Mouse (Mus musculus) embryonic facial prominence, embryonic 14.5 days (tissue): ENCODE results near the gene 4933411K16Rik. TPM values are rescaled to one million over a fixed set of nuclear protein-coding genes. Genes with fewer than 3 reads are reported as not detected.

Experiments used
- ATAC-seq: fragments of 200-750 bp; cut with Nextera tagmentation; 2 replicates; pipeline ENCODE4 v1.8.0; 2017; ENCODE audit warnings: low read depth, moderate number of reproducible peaks, moderate TSS enrichment
- DNase-seq: peaks from one replicate; pipeline ENCODE4 v3.0.0-alpha.2; 2015; ENCODE audit warnings: low spot score
- H3K27ac ChIP-seq: fragments of 300-500 bp; sonication (generic); replicated peaks from 2 replicates; pipeline ENCODE4 v1.5.1; 2014; ENCODE audit warnings: low read depth, mild to moderate bottlenecking, low read length, moderate library complexity
- H3K27me3 ChIP-seq: fragments of 300-500 bp; sonication (generic); replicated peaks from 2 replicates; pipeline ENCODE4 v1.6.1; 2014; ENCODE audit warnings: low read length; ENCODE audit not compliant: control insufficient read depth, insufficient read depth
- H3K36me3 ChIP-seq: fragments of 300-500 bp; sonication (generic); 2 replicates; pipeline ENCODE4 v1.6.1; 2014; ENCODE audit warnings: low read length, mixed read lengths; ENCODE audit not compliant: control insufficient read depth, insufficient read depth
- H3K4me1 ChIP-seq: fragments of 300-500 bp; sonication (generic); 2 replicates; pipeline ENCODE4 v1.6.1; 2014; ENCODE audit warnings: antibody characterized with exemption, low read length; ENCODE audit not compliant: control insufficient read depth, insufficient read depth
- H3K4me2 ChIP-seq: fragments of 300-500 bp; sonication (generic); 2 replicates; pipeline ENCODE4 v1.6.1; 2014; ENCODE audit warnings: low read depth, mild to moderate bottlenecking, low read length, moderate library complexity, mixed read lengths
- H3K4me3 ChIP-seq: fragments of 300-500 bp; sonication (generic); 2 replicates; pipeline ENCODE4 v1.5.1; 2014; ENCODE audit warnings: low read depth, mild to moderate bottlenecking, low read length
- H3K9ac ChIP-seq: fragments of 300-500 bp; sonication (generic); 2 replicates; pipeline ENCODE4 v1.6.1; 2014; ENCODE audit warnings: low read depth, mild to moderate bottlenecking, low read length, moderate library complexity, mixed read lengths
- H3K9me3 ChIP-seq: fragments of 300-500 bp; sonication (generic); 2 replicates; pipeline ENCODE4 v1.6.1; 2016; ENCODE audit warnings: low read length; ENCODE audit not compliant: control insufficient read depth
- WGBS: fragments of 180-500 bp; shearing (Covaris S2); extraction: QIAGEN DNeasy Blood & Tissue Kit; methylation state at CpG from one replicate; pipeline ENCODE4 v1.1.7; 2014; 5-methylcytosine and 5-hydroxymethylcytosine counted together
- polyA plus RNA-seq: library from polyadenylated mRNA; unstranded; fragments of >200 nt; fragmentation: Nextera tagmentation; extraction: Ambion mirVana; gene quantifications from 2 replicates; pipeline ENCODE4 v1.2.1, GENCODE M21; 2014

The 4933411K16Rik gene
- polyA plus RNA-seq, 1 experiment from 2014 or later: not detected

GRCm38 (mm10) chr19:42061443-42061842 is 9.4 kb downstream of the 4933411K16Rik start:
- H3K36me3 ChIP-seq: no peaks in the 10 kb centered on the region
- H3K27me3 ChIP-seq: no peaks in the 10 kb centered on the region
- ATAC-seq (no peak), DNase-seq (no peak)
- H3K9me3 ChIP-seq: no peaks in the 10 kb centered on the region
- WGBS: 94% methylated on average over 7 of the region's 7 CpGs
- H3K9ac ChIP-seq: no peak overlapping the region
- H3K4me1 ChIP-seq: no peaks in the 10 kb centered on the region
- H3K27ac ChIP-seq: no peak overlapping the region
- H3K4me2 ChIP-seq: no peak overlapping the region
- no peak overlapping the region for H3K4me3 ChIP-seq

- Histone ChIP-seq H3K36me3 (peaks cover 3% of the 10 kb centered on the region; the same call in 1 of the 2 replicates), H3K9me3 (no peaks in the 10 kb centered on the region), H3K27ac (no peak overlapping the region), H3K4me2 (no peak overlapping the region), H3K4me1 (no peaks in the 10 kb centered on the region), H3K4me3 (no peak overlapping the region), H3K27me3 (no peaks in the 10 kb centered on the region), H3K9ac (no peak overlapping the region)
- DNase-seq (no peak), ATAC-seq (no peak; the same call in 1 of the 2 replicates)
- WGBS: 76% methylated on average over 11 of the region's 11 CpGs
Observed at GRCm38 (mm10) chr19:42068441-42069240, 16.6 kb downstream of the 4933411K16Rik start.

GRCm38 (mm10) chr19:42069241-42069525 is 17.1 kb downstream of the 4933411K16Rik start:
- Histone ChIP-seq H3K9me3 (no peaks in the 10 kb centered on the region), H3K27me3 (no peaks in the 10 kb centered on the region), H3K27ac (no peak overlapping the region), H3K36me3 (peaks cover 7% of the 10 kb centered on the region; the same call in 1 of the 2 replicates), H3K4me2 (no peak overlapping the region), H3K9ac (no peak overlapping the region), H3K4me3 (no peak overlapping the region), H3K4me1 (no peaks in the 10 kb centered on the region)
- ATAC-seq (no peak), DNase-seq (no peak)
- 61% methylated on average over 6 of the region's 6 CpGs for WGBS

DNA sequence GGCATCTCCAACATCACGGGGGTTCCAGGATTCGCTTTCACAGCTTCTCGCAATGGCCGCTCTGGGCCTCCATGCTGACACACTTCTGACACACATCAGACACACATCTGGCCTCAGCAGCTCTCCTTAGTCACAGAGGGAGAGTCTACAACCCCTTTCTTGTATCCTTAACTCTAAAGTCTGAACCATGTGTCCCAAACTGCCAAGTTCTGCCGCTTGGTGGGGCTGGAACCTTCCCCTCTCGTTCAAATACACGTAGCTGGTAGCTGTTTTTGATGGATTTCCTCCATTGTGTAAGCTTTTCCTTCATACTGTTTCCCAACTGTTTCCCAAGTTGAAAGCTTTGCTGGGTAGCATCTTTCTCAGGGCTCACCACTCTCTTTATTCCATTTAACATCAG is 19.2 kb downstream of the 4933411K16Rik start:
- H3K27ac ChIP-seq: no peak overlapping the region
- no peaks in the 10 kb centered on the region for H3K9me3 ChIP-seq
- H3K4me3 ChIP-seq: no peak overlapping the region
- no peak for DNase-seq
- H3K36me3 ChIP-seq: peaks cover 27% of the 10 kb centered on the region; the same call in 1 of the 2 replicates
- no peak for ATAC-seq
- H3K4me2 ChIP-seq: no peak overlapping the region
- no peak overlapping the region for H3K9ac ChIP-seq
- H3K4me1 ChIP-seq: no peaks in the 10 kb centered on the region
- 79% methylated on average over 7 of the region's 7 CpGs for WGBS
- H3K27me3 ChIP-seq: no peaks in the 10 kb centered on the region

GRCm38 (mm10) chr19:42071886-42072608 is 20.0 kb downstream of the 4933411K16Rik start:
- H3K36me3 ChIP-seq: peaks cover 30% of the 10 kb centered on the region; the same call in 1 of the 2 replicates
- no peak overlapping the region for H3K27ac ChIP-seq
- no peaks in the 10 kb centered on the region for H3K27me3 ChIP-seq
- no peak for DNase-seq
- H3K4me1 ChIP-seq: no peaks in the 10 kb centered on the region
- ATAC-seq: no peak
- no peak overlapping the region for H3K4me3 ChIP-seq
- 80% methylated on average over 15 of the region's 15 CpGs for WGBS
- no peak overlapping the region for H3K4me2 ChIP-seq
- H3K9ac ChIP-seq: no peak overlapping the region
- H3K9me3 ChIP-seq: no peaks in the 10 kb centered on the region

GRCm38 (mm10) chr19:42072802-42073201 is 20.8 kb downstream of the 4933411K16Rik start:
- no peak overlapping the region for H3K4me3 ChIP-seq
- H3K27me3 ChIP-seq: no peaks in the 10 kb centered on the region
- H3K4me2 ChIP-seq: no peak overlapping the region
- ATAC-seq (no peak), DNase-seq (no peak)
- H3K9me3 ChIP-seq: no peaks in the 10 kb centered on the region
- no peak overlapping the region for H3K27ac ChIP-seq
- H3K9ac ChIP-seq: no peak overlapping the region
- peaks cover 30% of the 10 kb centered on the region; the same call in 1 of the 2 replicates for H3K36me3 ChIP-seq
- H3K4me1 ChIP-seq: no peaks in the 10 kb centered on the region
- WGBS: 81% methylated on average over 7 of the region's 7 CpGs

DNA sequence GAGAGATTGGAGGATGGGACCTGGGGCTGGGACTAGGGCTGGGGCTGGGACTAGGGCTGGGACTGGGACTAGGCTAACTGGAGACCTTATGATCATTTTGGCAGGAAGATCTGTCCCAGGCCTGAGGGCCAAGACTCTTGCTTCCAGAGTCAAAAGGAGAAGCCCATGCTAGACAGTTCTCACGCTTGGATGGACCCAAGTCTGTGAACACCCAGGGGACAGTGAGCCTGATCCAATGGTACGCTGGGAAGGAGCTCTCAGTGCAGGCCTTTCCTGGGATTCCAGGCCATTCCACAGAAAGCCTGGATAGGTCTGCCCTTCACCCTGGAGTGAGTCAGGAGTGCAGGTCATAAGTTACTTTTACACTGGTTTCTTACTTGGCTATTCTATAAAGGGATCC is 23.0 kb downstream of the 4933411K16Rik start:
- no peaks in the 10 kb centered on the region for H3K9me3 ChIP-seq
- peaks cover 30% of the 10 kb centered on the region; the same call in 1 of the 2 replicates for H3K36me3 ChIP-seq
- no peak for DNase-seq
- H3K4me1 ChIP-seq: no peaks in the 10 kb centered on the region
- H3K27me3 ChIP-seq: no peaks in the 10 kb centered on the region
- no peak overlapping the region for H3K27ac ChIP-seq
- no peak overlapping the region for H3K9ac ChIP-seq
- H3K4me2 ChIP-seq: no peak overlapping the region
- 91% methylated on average over 2 of the region's 2 CpGs for WGBS
- H3K4me3 ChIP-seq: no peak overlapping the region
- no peak for ATAC-seq

- H3K9ac ChIP-seq: no peak overlapping the region
- H3K4me2 ChIP-seq: no peak overlapping the region
- H3K27ac ChIP-seq: no peak overlapping the region
- WGBS: 89% methylated on average over 16 of the region's 16 CpGs
- ATAC-seq: no peak
- DNase-seq: no peak
- H3K36me3 ChIP-seq: peaks cover 30% of the 10 kb centered on the region; the same call in 1 of the 2 replicates
- H3K9me3 ChIP-seq: no peaks in the 10 kb centered on the region
- no peaks in the 10 kb centered on the region for H3K27me3 ChIP-seq
- H3K4me3 ChIP-seq: no peak overlapping the region
- no peaks in the 10 kb centered on the region for H3K4me1 ChIP-seq
Observed at GRCm38 (mm10) chr19:42075992-42076391, 23.9 kb downstream of the 4933411K16Rik start.
